Mouse (Mus musculus) CH12.LX (cell line): Measurements from ENCODE around the gene Timm10.

Experiments
- CHD1 ChIP-seq: IDR thresholded peaks from 2 replicates; pipeline ENCODE4 v1.6.1; 2012; ENCODE audit warnings: low read depth, low read length, improper control_type of control experiment, inconsistent platforms
- CHD2 ChIP-seq: IDR thresholded peaks from 2 replicates; pipeline ENCODE4 v1.6.1; 2011; ENCODE audit warnings: low read length, improper control_type of control experiment
- CTCF ChIP-seq, 2 experiments: IDR thresholded peaks in 1 of 2; conservative IDR thresholded peaks in 1 of 2; 2 replicates each; pipeline ENCODE4 v1.5.1; 2011 to 2012; ENCODE audit warnings: low read depth in 2 of 2, low read length in 2 of 2, improper control_type of control experiment in 1 of 2, inconsistent platforms in 1 of 2, mild to moderate bottlenecking in 1 of 2, moderate library complexity in 1 of 2
- HCFC1 ChIP-seq: IDR thresholded peaks from 2 replicates; pipeline ENCODE4 v1.6.1; 2012; ENCODE audit warnings: low read depth, mild to moderate bottlenecking, inconsistent platforms, low read length, improper control_type of control experiment
- MXI1 ChIP-seq: IDR thresholded peaks from 2 replicates; pipeline ENCODE4 v1.6.1; 2011; ENCODE audit warnings: mild to moderate bottlenecking, low read depth, low read length, improper control_type of control experiment
- MYC ChIP-seq: IDR thresholded peaks from 2 replicates; pipeline ENCODE4 v1.6.1; 2011; ENCODE audit warnings: low read depth, mild to moderate bottlenecking, improper control_type of control experiment, low read length
- NRF1 ChIP-seq: IDR thresholded peaks from 2 replicates; pipeline ENCODE4 v1.6.1; 2014; ENCODE audit warnings: low read depth, mild to moderate bottlenecking, inconsistent platforms, low read length, improper control_type of control experiment, moderate library complexity
- POLR2A ChIP-seq: IDR thresholded peaks from 2 replicates; pipeline ENCODE4 v1.6.1; 2011; ENCODE audit warnings: low read depth, mild to moderate bottlenecking, improper control_type of control experiment, low read length
- POLR2AphosphoS2 ChIP-seq: IDR thresholded peaks from 2 replicates; pipeline ENCODE4 v1.6.1; 2011; ENCODE audit warnings: low read depth, low read length, improper control_type of control experiment
- RCOR1 ChIP-seq: conservative IDR thresholded peaks from 2 replicates; pipeline ENCODE4 v1.6.1; 2012; ENCODE audit warnings: low read depth, mild to moderate bottlenecking, inconsistent platforms, low read length, improper control_type of control experiment
- SMC3 ChIP-seq: IDR thresholded peaks from 2 replicates; pipeline ENCODE4 v1.6.1; 2011; ENCODE audit warnings: low read depth, low read length, improper control_type of control experiment
- UBTF ChIP-seq: IDR thresholded peaks from 2 replicates; pipeline ENCODE4 v1.6.1; 2012; ENCODE audit warnings: low read depth, mild to moderate bottlenecking, inconsistent platforms, low read length, improper control_type of control experiment, moderate library complexity
- ZNF384 ChIP-seq: IDR thresholded peaks from 2 replicates; pipeline ENCODE4 v1.6.1; 2012; ENCODE audit warnings: low read depth, low read length, improper control_type of control experiment, inconsistent platforms

DNA sequence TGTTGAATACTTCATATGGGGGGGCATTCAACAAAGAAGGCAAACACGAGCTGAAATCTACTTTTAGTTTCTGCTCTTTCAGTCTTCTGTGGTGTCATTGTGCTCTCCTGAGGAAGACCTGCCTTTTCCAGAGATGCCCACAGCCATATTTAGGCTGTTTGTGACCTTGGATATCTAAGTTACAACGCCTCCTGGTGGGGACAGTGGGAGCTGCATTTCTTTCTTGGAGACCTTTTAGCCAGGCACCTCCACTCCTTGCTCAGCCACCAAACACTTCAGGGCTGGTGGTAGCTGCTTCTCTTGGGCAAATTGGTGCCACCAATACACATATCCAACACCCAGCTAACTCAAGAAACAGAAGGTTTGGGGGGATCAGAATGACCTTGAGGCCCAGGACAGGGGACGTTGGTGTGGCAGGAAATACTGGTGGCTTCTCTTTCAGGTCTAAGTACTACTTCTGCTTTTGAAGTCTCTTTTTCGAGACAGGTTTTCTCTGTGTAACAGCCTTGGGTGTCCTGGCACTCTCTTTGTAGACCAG, 43.9 kb downstream of the Timm10 start:
- TF ChIP-seq ZNF384 (no peak), MYC (no peak), CTCF (conservative IDR thresholded peaks at IDR 0.05 in 1 of 2, IDR thresholded peaks at IDR 0.05 in 1 of 2; ENCODE audit: low read depth in 2 of 2, low read length in 2 of 2) (peak; percentile 30 to 44), CHD2 (no peak), RCOR1 (no peak), POLR2A (no peak), UBTF (no peak), SMC3 (no peak), POLR2AphosphoS2 (no peak), CHD1 (no peak), MXI1 (no peak), NRF1 (no peak), HCFC1 (no peak)
